Mouse (Mus musculus): ENCODE results near the gene Nfxl1. TPM values are rescaled to one million over a fixed set of nuclear protein-coding genes. Genes with fewer than 3 reads are reported as not detected.
A peak's percentile ranks its signal among the peaks of the same experiment; 100 is the strongest.

Gene Nfxl1
- polyA plus RNA-seq, 1 experiment from 2014 or later: 9.6 TPM

DNA sequence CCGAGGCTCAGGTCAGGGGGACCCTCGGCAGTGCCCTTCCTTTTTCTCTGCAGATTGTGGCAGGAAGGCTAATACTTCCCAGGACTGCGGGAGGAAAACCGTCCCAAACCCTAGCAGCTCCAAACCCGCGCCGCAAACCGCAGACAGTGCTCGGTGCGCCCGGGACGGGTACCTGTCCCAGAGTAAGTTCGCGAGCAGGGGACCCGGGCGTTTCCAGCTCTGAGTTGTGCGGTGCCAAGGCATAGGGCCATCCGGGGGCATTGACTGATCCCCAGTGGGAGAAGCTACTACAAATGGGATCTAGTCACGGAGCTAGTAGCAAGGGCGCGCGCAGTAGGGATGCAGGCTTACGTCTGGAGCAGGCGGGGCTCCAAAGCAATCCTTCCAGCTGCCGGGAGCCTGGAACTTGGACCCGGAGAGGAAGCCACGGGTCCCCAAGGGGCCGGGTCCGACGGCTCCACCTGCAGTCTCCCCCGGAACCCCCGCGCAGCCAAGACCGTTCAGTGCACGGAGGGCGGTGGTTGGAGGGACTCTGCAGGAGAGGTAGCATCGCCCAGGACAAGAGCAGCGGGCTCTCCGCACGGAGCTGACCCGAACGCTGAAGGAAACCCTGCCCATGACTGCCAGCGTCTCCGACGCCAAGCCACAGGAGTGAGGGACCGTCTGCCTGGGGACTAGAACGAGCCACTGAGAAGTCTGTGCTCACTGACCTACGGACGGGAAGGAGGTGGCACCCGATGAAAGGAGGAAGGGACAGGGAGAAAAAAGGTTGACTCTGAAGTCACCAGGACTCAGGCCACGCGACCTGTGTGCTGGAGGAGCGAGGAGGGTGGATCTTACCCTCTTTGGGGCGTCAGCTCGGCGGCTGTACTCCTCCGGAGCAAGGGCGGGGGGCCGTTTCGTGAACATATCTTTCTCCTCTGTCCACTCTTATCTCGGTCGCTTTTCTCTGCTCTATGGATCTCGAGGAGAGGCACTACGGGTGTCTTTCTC is 55.7 kb downstream of the Nfxl1 start, which contains the start of gene Corin:
Corin (minus strand) TSS at position 943 of the 993 bp plus-strand sequence.
- Histone ChIP-seq H3K4me3 (ENCODE audit: low read length) (peak within 1 kb of the TSS; percentile 44), H3K27ac (ENCODE audit: low read length) (no peak within 1 kb of the TSS), H3K27me3 (replicated peaks; ENCODE audit: control insufficient read depth, insufficient read depth, low read length) (peaks cover 25% of the 10 kb centered on the region), H3K4me1 (ENCODE audit: control insufficient read depth, insufficient read depth, low read length) (peaks cover 15% of the 10 kb centered on the region), H3K9me3 (ENCODE audit: control insufficient read depth, low read length) (no peaks in the 10 kb centered on the region), H3K9ac (ENCODE audit: low read depth, low read length) (peak within 1 kb of the TSS; percentile 49; the same call in 1 of the 2 replicates), H3K36me3 (ENCODE audit: control insufficient read depth, insufficient read depth, low read length) (no peaks in the 10 kb centered on the region), H3K4me2 (ENCODE audit: low read depth, low read length) (peak within 1 kb of the TSS; percentile 83)
- WGBS: 1% methylated on average over 64 of the region's 64 CpGs
- ATAC-seq: peak; percentile 71

DNA sequence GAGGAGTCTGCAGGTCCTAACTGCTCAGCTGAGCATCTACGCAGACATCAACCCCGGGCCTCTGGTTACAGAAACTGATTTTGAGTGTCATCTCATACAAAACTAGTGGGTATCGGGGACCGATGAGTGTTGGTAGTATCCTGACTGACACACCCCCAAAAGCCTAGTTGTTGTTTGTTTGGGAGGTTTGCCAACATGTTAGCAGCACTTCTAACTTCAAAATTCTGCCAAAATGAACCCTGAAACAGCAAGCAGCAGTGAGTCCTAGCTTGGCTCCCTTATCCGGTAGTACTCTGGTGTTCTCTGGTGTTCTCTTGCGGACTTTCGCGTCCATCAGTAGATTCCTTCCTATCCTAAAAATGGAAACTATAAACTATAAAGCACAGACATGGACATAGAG is 56.7 kb downstream of the Nfxl1 start:
- Histone ChIP-seq H3K36me3 (ENCODE audit: control insufficient read depth, insufficient read depth, low read length) (no peaks in the 10 kb centered on the region), H3K27me3 (replicated peaks; ENCODE audit: control insufficient read depth, insufficient read depth, low read length) (peaks cover 25% of the 10 kb centered on the region), H3K4me2 (ENCODE audit: low read depth, low read length) (no peak overlapping the region), H3K4me1 (ENCODE audit: control insufficient read depth, insufficient read depth, low read length) (peaks cover 15% of the 10 kb centered on the region), H3K4me3 (ENCODE audit: low read length) (no peak overlapping the region), H3K9ac (ENCODE audit: low read depth, low read length) (no peak overlapping the region), H3K9me3 (ENCODE audit: control insufficient read depth, low read length) (no peaks in the 10 kb centered on the region), H3K27ac (ENCODE audit: low read length) (no peak overlapping the region)
- ATAC-seq: no peak
- WGBS: 66% methylated on average over 8 of the region's 8 CpGs

DNA sequence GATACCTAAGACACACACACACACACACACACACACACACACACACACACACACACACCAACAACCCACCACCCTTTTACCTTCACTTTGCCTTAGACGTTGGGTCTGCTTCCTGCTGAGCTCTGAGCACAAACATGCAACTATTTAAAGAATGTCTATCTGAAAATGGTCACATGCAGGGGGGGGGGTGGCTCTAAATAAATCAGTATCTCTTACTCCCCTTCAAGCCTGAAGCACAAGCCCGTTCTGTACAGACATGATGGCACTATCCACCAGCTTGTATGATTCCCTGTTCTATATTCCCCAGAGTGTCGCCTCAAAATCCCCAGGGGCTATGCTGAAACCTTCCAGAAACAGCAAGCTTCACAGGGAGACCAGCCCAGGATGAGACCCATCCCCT is 57.7 kb downstream of the Nfxl1 start:
- Histone ChIP-seq H3K27me3 (replicated peaks; ENCODE audit: control insufficient read depth, insufficient read depth, low read length) (peaks cover 25% of the 10 kb centered on the region), H3K36me3 (ENCODE audit: control insufficient read depth, insufficient read depth, low read length) (no peaks in the 10 kb centered on the region), H3K4me3 (ENCODE audit: low read length) (no peak overlapping the region), H3K9me3 (ENCODE audit: control insufficient read depth, low read length) (no peaks in the 10 kb centered on the region), H3K9ac (ENCODE audit: low read depth, low read length) (no peak overlapping the region), H3K4me2 (ENCODE audit: low read depth, low read length) (no peak overlapping the region), H3K4me1 (ENCODE audit: control insufficient read depth, insufficient read depth, low read length) (peaks cover 15% of the 10 kb centered on the region), H3K27ac (ENCODE audit: low read length) (no peak overlapping the region)
- no peak for ATAC-seq
- WGBS: 44% methylated on average over 3 of the region's 3 CpGs

DNA sequence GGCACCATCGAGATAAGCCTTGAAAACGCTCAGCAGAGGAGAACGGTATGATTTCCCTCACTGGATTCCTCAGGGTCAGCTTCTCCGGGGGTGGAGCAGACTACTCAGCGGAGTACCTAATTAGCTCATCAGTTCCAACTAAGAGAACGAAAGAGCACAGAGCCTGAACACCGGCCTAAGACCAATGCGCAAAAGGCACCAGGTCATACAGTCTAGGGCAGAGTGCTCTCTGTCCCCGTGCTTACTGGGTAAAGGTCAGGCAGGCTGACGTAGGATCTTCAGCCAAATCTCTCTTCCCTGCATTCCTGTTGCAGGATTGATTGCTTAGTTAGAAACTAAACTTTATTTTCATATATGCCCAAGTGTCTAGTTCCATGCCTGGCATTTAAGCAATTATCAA is 61.2 kb downstream of the Nfxl1 start:
- no peaks in the 10 kb centered on the region for H3K36me3 ChIP-seq (ENCODE audit: control insufficient read depth, insufficient read depth, low read length)
- no peak overlapping the region for H3K4me3 ChIP-seq (ENCODE audit: low read length)
- no peaks in the 10 kb centered on the region for H3K9me3 ChIP-seq (ENCODE audit: control insufficient read depth, low read length)
- no peak overlapping the region for H3K4me2 ChIP-seq (ENCODE audit: low read depth, low read length)
- no peak overlapping the region for H3K9ac ChIP-seq (ENCODE audit: low read depth, low read length)
- no peak overlapping the region for H3K27ac ChIP-seq (ENCODE audit: low read length)
- peaks cover 2% of the 10 kb centered on the region for H3K4me1 ChIP-seq (ENCODE audit: control insufficient read depth, insufficient read depth, low read length)
- H3K27me3 ChIP-seq (replicated peaks; ENCODE audit: control insufficient read depth, insufficient read depth, low read length): peaks cover 8% of the 10 kb centered on the region
- 72% methylated on average over 10 of the region's 10 CpGs for WGBS
- no peak for ATAC-seq

DNA sequence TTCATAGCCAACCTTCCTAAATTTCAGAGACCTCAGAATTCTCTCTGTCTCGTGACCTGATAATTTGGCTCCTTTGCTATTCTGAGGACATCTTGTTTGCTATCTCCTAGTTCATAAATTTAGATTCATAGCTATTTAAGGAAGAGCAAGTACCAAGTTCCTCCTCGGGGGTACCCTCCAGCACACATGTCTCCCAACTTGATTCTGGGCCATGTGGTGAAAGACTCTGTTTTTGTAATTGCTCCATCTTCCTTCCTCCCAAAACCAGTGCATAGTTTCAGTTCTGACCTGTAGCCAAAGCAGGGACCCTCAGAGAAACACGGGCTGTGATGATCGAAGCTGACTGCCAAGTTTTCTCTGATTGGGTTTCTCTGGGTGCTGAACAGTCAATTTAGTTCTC is 62.7 kb downstream of the Nfxl1 start:
- no peak for ATAC-seq
- H3K4me1 ChIP-seq (ENCODE audit: control insufficient read depth, insufficient read depth, low read length): no peaks in the 10 kb centered on the region
- no peak overlapping the region for H3K4me3 ChIP-seq (ENCODE audit: low read length)
- H3K36me3 ChIP-seq (ENCODE audit: control insufficient read depth, insufficient read depth, low read length): no peaks in the 10 kb centered on the region
- H3K27me3 ChIP-seq (replicated peaks; ENCODE audit: control insufficient read depth, insufficient read depth, low read length): no peaks in the 10 kb centered on the region
- no peaks in the 10 kb centered on the region for H3K9me3 ChIP-seq (ENCODE audit: control insufficient read depth, low read length)
- H3K9ac ChIP-seq (ENCODE audit: low read depth, low read length): no peak overlapping the region
- WGBS: 79% methylated on average over 4 of the region's 4 CpGs
- no peak overlapping the region for H3K27ac ChIP-seq (ENCODE audit: low read length)
- H3K4me2 ChIP-seq (ENCODE audit: low read depth, low read length): no peak overlapping the region

DNA sequence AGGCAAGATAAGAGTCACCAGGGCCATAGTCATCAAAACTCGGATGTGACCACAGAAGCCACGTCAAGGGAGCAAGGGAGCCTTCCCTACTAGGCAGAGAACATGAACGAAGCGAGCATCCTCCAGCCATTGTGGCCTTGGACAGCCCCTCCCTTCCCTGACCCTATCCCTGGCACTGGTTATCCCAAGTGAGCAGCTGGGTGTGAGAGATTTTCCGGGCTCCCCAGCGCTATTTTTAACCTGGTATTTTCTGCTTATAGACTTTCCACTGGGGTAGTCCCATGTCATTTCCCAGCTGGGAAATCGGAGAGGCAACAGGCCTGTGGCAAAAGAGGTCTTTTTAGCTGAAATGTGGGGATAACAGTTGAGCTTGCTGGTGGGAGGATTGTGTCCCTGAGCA is 65.6 kb downstream of the Nfxl1 start:
- no peak for ATAC-seq
- Histone ChIP-seq H3K27me3 (replicated peaks; ENCODE audit: control insufficient read depth, insufficient read depth, low read length) (no peaks in the 10 kb centered on the region), H3K4me3 (ENCODE audit: low read length) (no peak overlapping the region), H3K9ac (ENCODE audit: low read depth, low read length) (no peak overlapping the region), H3K4me2 (ENCODE audit: low read depth, low read length) (no peak overlapping the region), H3K4me1 (ENCODE audit: control insufficient read depth, insufficient read depth, low read length) (no peaks in the 10 kb centered on the region), H3K36me3 (ENCODE audit: control insufficient read depth, insufficient read depth, low read length) (no peaks in the 10 kb centered on the region), H3K27ac (ENCODE audit: low read length) (no peak overlapping the region), H3K9me3 (ENCODE audit: control insufficient read depth, low read length) (no peaks in the 10 kb centered on the region)
- 68% methylated on average over 7 of the region's 7 CpGs for WGBS

DNA sequence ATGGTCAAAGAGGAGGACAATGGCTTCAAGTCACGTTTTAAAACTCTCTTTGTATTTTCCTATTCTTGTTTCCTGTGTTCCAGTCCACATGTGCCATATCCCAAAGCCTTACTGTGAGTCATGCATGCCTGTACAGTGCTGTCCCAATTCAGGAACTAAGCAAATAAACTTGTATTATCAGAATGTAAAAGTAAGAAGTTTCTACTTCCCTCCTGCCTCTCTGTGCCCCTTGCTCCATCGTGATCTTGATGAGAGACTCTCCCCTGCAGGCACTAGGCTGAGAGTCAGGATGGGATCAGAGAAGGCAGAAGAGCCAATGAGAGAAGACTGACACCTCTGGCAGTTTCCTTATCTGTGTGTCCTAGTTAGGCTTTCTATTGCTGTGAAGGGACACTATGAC is 68.3 kb downstream of the Nfxl1 start:
- no peak overlapping the region for H3K4me3 ChIP-seq (ENCODE audit: low read length)
- H3K4me1 ChIP-seq (ENCODE audit: control insufficient read depth, insufficient read depth, low read length): no peaks in the 10 kb centered on the region
- H3K36me3 ChIP-seq (ENCODE audit: control insufficient read depth, insufficient read depth, low read length): no peaks in the 10 kb centered on the region
- H3K27me3 ChIP-seq (replicated peaks; ENCODE audit: control insufficient read depth, insufficient read depth, low read length): no peaks in the 10 kb centered on the region
- 48% methylated on average over 2 of the region's 2 CpGs for WGBS
- no peak overlapping the region for H3K9ac ChIP-seq (ENCODE audit: low read depth, low read length)
- no peak for ATAC-seq
- no peak overlapping the region for H3K4me2 ChIP-seq (ENCODE audit: low read depth, low read length)
- no peak overlapping the region for H3K27ac ChIP-seq (ENCODE audit: low read length)
- H3K9me3 ChIP-seq (ENCODE audit: control insufficient read depth, low read length): no peaks in the 10 kb centered on the region

DNA sequence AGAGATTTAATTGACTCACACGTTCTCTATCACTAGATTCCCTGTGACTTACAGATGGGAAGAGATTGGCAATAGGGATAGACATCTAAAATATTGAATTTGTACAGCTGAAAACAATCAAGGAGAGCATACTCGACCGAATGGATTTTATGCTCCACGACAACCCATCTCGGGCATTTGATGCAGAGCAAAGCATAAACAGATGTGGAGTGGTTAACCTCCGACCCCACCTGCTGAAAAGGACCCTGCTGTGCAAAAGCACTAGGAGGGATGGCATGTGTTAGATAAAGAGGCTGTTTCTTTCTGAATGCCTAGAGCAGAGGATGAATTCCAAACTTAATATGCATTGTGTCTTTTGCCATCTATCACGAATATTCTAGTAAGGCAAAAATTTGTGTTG is 79.0 kb downstream of the Nfxl1 start:
- no peak for ATAC-seq
- Histone ChIP-seq H3K9me3 (ENCODE audit: control insufficient read depth, low read length) (no peaks in the 10 kb centered on the region), H3K27ac (ENCODE audit: low read length) (no peak overlapping the region), H3K4me3 (ENCODE audit: low read length) (no peak overlapping the region), H3K27me3 (replicated peaks; ENCODE audit: control insufficient read depth, insufficient read depth, low read length) (no peaks in the 10 kb centered on the region), H3K4me2 (ENCODE audit: low read depth, low read length) (no peak overlapping the region), H3K9ac (ENCODE audit: low read depth, low read length) (no peak overlapping the region), H3K36me3 (ENCODE audit: control insufficient read depth, insufficient read depth, low read length) (no peaks in the 10 kb centered on the region), H3K4me1 (ENCODE audit: control insufficient read depth, insufficient read depth, low read length) (no peaks in the 10 kb centered on the region)
- WGBS: 43% methylated on average over 7 of the region's 7 CpGs

DNA sequence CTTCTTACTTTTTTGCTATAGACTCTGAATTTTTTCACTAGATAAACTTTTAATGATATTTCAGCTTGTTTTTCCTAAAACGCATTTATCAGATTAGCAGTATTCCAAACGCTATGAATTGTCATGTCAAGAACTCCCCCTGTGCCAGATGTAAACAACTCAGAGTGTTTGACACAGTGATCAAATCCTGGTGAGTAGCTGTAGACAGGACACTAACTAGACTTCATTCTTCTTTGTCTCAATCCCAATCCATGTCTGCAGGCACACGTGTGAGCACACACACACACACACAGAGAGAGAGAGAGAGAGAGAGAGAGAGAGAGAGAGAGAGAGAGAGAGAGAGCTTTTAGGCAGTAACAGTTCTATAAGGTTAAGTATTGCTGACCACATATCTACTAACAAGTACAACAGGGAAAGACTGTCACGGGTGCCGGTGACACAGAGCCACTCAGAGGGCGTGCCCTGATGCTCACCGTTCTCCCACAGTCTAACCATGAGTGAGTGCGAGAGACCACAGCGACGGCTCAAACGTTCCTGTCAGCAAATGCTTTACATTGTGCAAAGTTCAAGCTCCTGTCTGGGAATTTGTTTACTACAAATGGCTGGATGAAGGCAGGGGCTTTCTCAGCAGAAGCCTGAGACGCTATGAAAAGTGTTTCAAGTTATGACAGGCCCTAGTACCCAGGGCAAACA is 87.0 kb downstream of the Nfxl1 start:
- WGBS: 35% methylated on average over 12 of the region's 12 CpGs
- no peak overlapping the region for H3K27ac ChIP-seq (ENCODE audit: low read length)
- H3K4me3 ChIP-seq (ENCODE audit: low read length): no peak overlapping the region
- H3K9me3 ChIP-seq (ENCODE audit: control insufficient read depth, low read length): no peaks in the 10 kb centered on the region
- no peaks in the 10 kb centered on the region for H3K36me3 ChIP-seq (ENCODE audit: control insufficient read depth, insufficient read depth, low read length)
- H3K9ac ChIP-seq (ENCODE audit: low read depth, low read length): no peak overlapping the region
- no peaks in the 10 kb centered on the region for H3K27me3 ChIP-seq (replicated peaks; ENCODE audit: control insufficient read depth, insufficient read depth, low read length)
- no peaks in the 10 kb centered on the region for H3K4me1 ChIP-seq (ENCODE audit: control insufficient read depth, insufficient read depth, low read length)
- no peak overlapping the region for H3K4me2 ChIP-seq (ENCODE audit: low read depth, low read length)
- no peak for ATAC-seq

Data from intestine, embryonic 16.5 days (tissue).